Mouse (Mus musculus) forebrain, embryonic 16.5 days (tissue): ENCODE data around the gene Tmem72. TPM values are rescaled to one million over a fixed set of nuclear protein-coding genes. Genes with fewer than 3 reads are reported as not detected.
A peak's percentile ranks its signal among the peaks of the same experiment; 100 is the strongest.

Source experiments
- ATAC-seq: fragments of 200-750 bp; cut with Nextera tagmentation; 2 replicates; pipeline ENCODE4 v1.8.0; 2017; ENCODE audit warnings: mild to moderate bottlenecking, moderate library complexity
- H3K27ac ChIP-seq: fragments of 300-500 bp; sonication (generic); 2 replicates; pipeline ENCODE4 v1.5.1; 2014; ENCODE audit warnings: low read length, control low read depth
- H3K27me3 ChIP-seq: fragments of 300-500 bp; sonication (generic); replicated peaks from 2 replicates; pipeline ENCODE4 v1.6.1; 2014; ENCODE audit warnings: low read length; ENCODE audit not compliant: control insufficient read depth, insufficient read depth
- H3K36me3 ChIP-seq: fragments of 300-500 bp; sonication (generic); 2 replicates; pipeline ENCODE4 v1.6.1; 2014; ENCODE audit not compliant: control insufficient read depth, insufficient read depth
- H3K4me1 ChIP-seq: fragments of 300-500 bp; sonication (generic); replicated peaks from 2 replicates; pipeline ENCODE4 v1.6.1; 2014; ENCODE audit warnings: low read length; ENCODE audit not compliant: control insufficient read depth, insufficient read depth
- H3K4me2 ChIP-seq: fragments of 300-500 bp; sonication (generic); 2 replicates; pipeline ENCODE4 v1.6.1; 2014; ENCODE audit warnings: mild to moderate bottlenecking, low read length, control low read depth
- H3K4me3 ChIP-seq: fragments of 300-500 bp; sonication (generic); replicated peaks from 2 replicates; pipeline ENCODE4 v1.5.1; 2014; ENCODE audit warnings: mild to moderate bottlenecking, low read length, control low read depth
- H3K9ac ChIP-seq: fragments of 300-500 bp; sonication (generic); replicated peaks from 2 replicates; pipeline ENCODE4 v1.6.1; 2014; ENCODE audit warnings: low read depth, low read length, control low read depth
- H3K9me3 ChIP-seq: fragments of 300-500 bp; sonication (generic); 2 replicates; pipeline ENCODE4 v1.6.1; 2016; ENCODE audit warnings: low read length; ENCODE audit not compliant: control insufficient read depth
- WGBS: fragments of 180-500 bp; shearing (Covaris S2); extraction: QIAGEN DNeasy Blood & Tissue Kit; methylation state at CpG from one replicate; pipeline ENCODE4 v1.1.7; 2014; 5-methylcytosine and 5-hydroxymethylcytosine counted together
- polyA plus RNA-seq: library from polyadenylated mRNA; unstranded; fragments of >200 nt; fragmentation: Nextera tagmentation; extraction: Ambion mirVana; gene quantifications from 2 replicates; pipeline ENCODE4 v1.2.1, GENCODE M21; 2015

Tmem72 gene
- polyA plus RNA-seq, 1 experiment from 2014 or later, result 1.4 TPM

DNA sequence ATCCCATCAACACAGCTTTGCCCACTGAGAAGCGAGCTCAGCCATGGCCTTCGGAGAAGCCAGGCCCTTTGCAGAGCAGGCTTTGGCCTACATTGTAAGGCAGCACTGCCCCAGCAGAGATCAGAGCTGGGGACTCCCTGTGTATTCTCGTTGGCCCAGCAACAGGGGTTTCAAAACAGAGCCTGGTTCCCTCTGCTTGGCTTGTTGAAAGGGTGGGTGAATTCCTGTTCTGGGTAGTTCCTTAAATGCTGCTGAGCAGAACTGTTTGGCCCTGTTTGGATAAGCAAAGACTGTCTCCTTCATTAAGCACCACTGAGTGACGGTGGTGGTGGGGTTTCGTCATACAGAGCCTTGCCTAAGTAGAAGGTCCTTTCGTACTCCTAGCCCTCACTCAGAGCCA, 52.7 kb downstream of the Tmem72 start:
- Histone ChIP-seq H3K4me1 (peaks cover 7% of the 10 kb centered on the region), H3K4me3 (no peak overlapping the region), H3K9me3 (no peaks in the 10 kb centered on the region), H3K9ac (no peak overlapping the region), H3K4me2 (no peak overlapping the region), H3K27ac (no peak overlapping the region), H3K36me3 (no peaks in the 10 kb centered on the region), H3K27me3 (no peaks in the 10 kb centered on the region)
- 78% methylated on average over 6 of the region's 6 CpGs for WGBS
- ATAC-seq, result no peak

DNA sequence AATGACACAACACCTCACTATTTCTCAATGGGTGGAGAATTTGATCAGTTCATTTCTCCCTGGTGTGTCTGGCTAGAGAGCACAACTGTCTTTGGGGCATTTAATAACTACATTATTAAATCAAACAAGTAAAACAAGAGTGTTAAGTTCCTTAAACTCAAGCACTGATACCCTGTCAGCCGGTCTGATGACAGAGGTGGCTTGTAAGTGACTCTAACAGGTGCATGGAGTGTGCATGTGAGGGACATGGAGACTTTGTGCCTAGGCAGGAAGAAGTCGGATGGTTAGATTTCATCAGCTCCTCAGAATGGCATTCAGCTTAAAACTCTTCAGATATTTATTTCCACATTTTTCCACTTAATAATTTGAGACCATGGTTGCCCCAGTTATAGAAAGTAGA, 53.3 kb downstream of the Tmem72 start:
- Histone ChIP-seq H3K4me3 (no peak overlapping the region), H3K9me3 (no peaks in the 10 kb centered on the region), H3K27me3 (no peaks in the 10 kb centered on the region), H3K9ac (no peak overlapping the region), H3K36me3 (no peaks in the 10 kb centered on the region), H3K27ac (no peak overlapping the region), H3K4me1 (peaks cover 7% of the 10 kb centered on the region), H3K4me2 (no peak overlapping the region)
- 85% methylated on average over 2 of the region's 2 CpGs for WGBS
- ATAC-seq, result no peak

DNA sequence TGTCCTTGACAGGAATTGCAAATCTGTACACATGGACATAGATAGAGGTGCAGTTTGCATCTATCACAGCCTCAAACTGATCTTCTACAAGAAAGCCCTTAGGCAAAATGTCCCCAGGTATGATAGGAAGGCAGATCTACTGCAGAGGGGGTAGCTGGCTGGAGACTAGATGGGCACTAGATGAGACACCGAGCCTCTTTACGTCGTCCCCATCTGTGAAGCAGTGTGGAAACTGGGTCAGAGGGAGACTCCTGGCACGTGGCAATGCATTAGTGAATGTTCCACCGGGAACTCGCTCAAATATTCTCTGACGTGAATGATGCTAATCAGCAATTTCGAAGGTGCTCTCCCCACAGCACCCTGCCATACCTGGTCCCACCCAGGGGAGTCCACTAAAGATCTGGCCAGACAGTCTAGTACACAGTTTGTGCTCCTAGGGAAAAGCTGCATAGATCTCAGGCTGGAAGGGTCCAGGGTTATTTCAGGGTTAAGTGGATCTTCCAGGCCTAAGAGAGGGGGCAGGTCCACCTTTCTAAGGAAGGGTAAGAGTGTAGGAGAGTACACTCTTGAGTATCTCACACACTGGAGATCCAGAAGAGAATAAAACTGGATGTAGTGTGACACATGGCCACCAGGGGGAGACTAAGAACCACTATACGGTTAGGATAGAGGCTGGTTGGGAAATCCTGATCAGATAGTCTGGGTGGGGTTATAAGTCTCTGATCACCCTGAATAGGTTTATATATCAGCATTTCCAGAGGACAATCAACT, 62.8 kb downstream of the Tmem72 start:
- ATAC-seq, result peak; percentile 87
- WGBS, result 64% methylated on average over 9 of the region's 9 CpGs

DNA sequence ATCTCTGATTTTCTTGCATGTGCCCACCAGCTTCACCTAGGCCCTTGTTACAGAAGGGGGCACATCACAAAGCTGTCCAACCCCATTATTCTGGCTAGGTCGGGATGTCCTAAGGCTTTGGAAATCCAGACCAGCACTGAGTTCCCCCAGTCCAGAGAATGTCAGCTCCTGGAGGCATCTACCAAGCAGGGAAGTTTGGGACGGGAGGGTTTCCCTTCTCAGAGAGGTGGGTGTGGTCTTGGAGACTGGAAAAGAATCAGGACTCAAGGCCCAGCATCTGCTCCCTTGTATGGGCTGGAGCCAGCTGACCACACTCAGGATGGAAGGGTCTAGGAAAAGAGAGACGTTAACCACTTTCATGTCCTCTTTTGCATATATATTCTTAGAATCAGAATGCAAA, 63.5 kb downstream of the Tmem72 start:
- ATAC-seq, result no peak
- Histone ChIP-seq H3K9me3 (no peaks in the 10 kb centered on the region), H3K27ac (no peak overlapping the region), H3K27me3 (no peaks in the 10 kb centered on the region), H3K4me3 (no peak overlapping the region), H3K9ac (no peak overlapping the region), H3K36me3 (no peaks in the 10 kb centered on the region), H3K4me2 (no peak overlapping the region), H3K4me1 (no peaks in the 10 kb centered on the region)
- WGBS, result 79% methylated on average over 3 of the region's 3 CpGs

More for the DNA sequence above, 62.8 kb downstream of the Tmem72 start:
- H3K27me3 ChIP-seq, result no peaks in the 10 kb centered on the region
- no peak overlapping the region for H3K27ac ChIP-seq
- H3K4me3 ChIP-seq, result no peak overlapping the region
- no peaks in the 10 kb centered on the region for H3K9me3 ChIP-seq
- H3K4me2 ChIP-seq, result no peak overlapping the region
- no peak overlapping the region for H3K9ac ChIP-seq
- no peaks in the 10 kb centered on the region for H3K4me1 ChIP-seq
- no peaks in the 10 kb centered on the region for H3K36me3 ChIP-seq

DNA sequence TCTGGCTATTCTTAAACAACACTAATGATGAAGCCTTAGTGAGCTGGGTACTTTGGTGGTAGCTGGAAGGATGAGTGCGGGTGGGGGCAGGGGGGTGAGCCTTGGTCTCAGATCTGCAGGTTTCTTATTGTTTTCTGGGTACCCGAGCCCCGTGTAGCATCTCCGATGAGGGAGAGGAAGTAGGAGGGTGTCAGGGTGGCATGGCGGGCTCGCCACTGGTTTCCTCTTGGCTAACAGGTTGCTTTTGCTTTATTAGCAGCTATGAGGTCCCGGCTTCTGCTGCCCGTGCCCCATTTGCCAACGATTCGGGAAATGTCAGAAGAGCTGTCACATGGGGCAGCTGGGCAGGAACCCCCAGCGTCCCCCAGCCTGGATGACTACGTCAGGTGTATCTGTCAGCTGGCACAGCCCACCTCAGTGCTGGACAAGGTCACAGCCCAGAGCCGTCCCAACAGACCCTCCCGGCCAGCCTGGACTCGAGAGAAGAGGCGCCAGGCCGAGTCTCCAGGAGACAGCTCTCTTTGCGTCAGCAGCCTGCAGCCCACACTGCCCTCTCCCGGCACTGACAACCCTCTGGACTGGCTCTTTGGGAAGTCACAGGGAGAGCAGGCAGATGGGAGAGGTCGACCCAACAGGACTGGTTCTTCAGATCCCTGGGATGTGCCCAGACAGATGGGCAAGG, 65.1 kb downstream of the Tmem72 start:
- H3K27me3 ChIP-seq, result no peaks in the 10 kb centered on the region
- no peak overlapping the region for H3K4me2 ChIP-seq
- H3K36me3 ChIP-seq, result no peaks in the 10 kb centered on the region
- no peak overlapping the region for H3K4me3 ChIP-seq
- no peaks in the 10 kb centered on the region for H3K4me1 ChIP-seq
- WGBS, result 85% methylated on average over 20 of the region's 20 CpGs
- no peaks in the 10 kb centered on the region for H3K9me3 ChIP-seq
- no peak for ATAC-seq
- H3K27ac ChIP-seq, result no peak overlapping the region
- no peak overlapping the region for H3K9ac ChIP-seq

DNA sequence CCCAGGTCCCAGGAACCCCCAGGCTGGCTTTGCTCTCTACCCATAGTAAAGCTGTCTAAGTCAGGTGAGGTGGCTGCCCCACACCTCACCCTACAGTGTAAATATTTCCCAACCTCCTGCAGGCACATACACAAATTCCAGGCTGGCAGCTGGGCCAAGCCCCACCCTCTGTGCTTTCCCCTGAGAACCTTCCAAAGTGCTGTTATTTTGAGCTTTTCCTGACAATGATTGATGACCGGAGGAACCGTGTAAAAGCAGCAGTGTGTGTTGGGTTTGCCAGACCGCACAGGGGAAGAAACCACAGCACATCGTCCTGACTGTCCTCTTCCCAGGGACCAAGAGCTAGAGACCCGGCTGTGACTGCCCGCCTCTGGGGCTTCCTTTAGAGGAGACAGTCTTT, 66.3 kb downstream of the Tmem72 start, which contains the start of gene Depp1:
Depp1 (plus strand) TSS at position 204 of the 400 bp plus-strand sequence.
- Histone ChIP-seq H3K4me1 (no peaks in the 10 kb centered on the region), H3K9me3 (no peaks in the 10 kb centered on the region), H3K27me3 (no peaks in the 10 kb centered on the region), H3K4me3 (no peak within 1 kb of the TSS), H3K4me2 (no peak within 1 kb of the TSS), H3K27ac (no peak within 1 kb of the TSS), H3K36me3 (no peaks in the 10 kb centered on the region), H3K9ac (no peak within 1 kb of the TSS)
- ATAC-seq, result no peak
- 75% methylated on average over 6 of the region's 6 CpGs for WGBS

DNA sequence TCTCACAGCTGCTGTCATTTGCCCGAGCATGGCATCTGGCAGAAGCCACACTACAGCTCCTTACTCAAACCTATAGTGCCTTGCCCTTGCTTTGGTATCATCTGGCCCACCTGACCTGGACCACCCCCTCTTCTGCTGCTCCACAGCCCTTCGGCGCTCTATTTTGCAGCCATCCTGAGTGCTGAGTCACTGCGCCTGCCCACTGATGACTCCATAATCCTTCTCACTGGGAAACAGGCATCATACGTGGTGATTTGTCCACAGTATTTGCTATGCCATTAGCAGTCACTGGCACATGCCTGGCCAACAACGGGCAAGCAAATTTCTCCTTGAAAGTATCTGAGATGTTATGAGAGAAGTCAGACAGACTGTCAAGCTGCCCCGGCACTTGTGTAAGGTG, 66.9 kb downstream of the Tmem72 start:
- Histone ChIP-seq H3K4me3 (no peak overlapping the region), H3K4me2 (no peak overlapping the region), H3K27me3 (no peaks in the 10 kb centered on the region), H3K36me3 (no peaks in the 10 kb centered on the region), H3K9ac (no peak overlapping the region), H3K27ac (no peak overlapping the region), H3K4me1 (no peaks in the 10 kb centered on the region), H3K9me3 (no peaks in the 10 kb centered on the region)
- no peak for ATAC-seq
- WGBS, result 94% methylated on average over 7 of the region's 7 CpGs

DNA sequence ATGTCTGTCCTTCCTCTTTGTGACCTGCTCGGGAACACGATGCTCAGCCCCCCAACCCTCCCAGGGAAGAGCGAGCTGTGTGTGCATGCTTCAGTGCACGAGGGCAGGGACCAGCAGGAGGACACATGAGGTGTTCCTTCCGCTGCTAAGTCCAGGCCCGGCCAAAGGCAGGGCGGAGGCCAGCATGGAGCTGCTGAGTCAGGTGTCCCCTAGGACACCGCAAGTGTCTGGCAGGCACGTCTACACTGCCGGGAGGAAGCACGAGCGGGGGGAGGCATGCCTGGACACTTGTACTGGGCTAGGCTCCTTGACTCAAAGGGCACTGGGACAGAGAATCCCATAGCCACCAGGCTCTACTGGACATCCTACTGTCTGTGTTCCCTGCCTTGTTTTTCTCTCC, 69.0 kb downstream of the Tmem72 start:
- H3K9me3 ChIP-seq, result no peaks in the 10 kb centered on the region
- WGBS, result 83% methylated on average over 12 of the region's 12 CpGs
- no peak overlapping the region for H3K27ac ChIP-seq
- H3K4me2 ChIP-seq, result no peak overlapping the region
- no peaks in the 10 kb centered on the region for H3K27me3 ChIP-seq
- no peak overlapping the region for H3K4me3 ChIP-seq
- no peaks in the 10 kb centered on the region for H3K36me3 ChIP-seq
- ATAC-seq, result no peak
- no peak overlapping the region for H3K9ac ChIP-seq
- no peaks in the 10 kb centered on the region for H3K4me1 ChIP-seq

DNA sequence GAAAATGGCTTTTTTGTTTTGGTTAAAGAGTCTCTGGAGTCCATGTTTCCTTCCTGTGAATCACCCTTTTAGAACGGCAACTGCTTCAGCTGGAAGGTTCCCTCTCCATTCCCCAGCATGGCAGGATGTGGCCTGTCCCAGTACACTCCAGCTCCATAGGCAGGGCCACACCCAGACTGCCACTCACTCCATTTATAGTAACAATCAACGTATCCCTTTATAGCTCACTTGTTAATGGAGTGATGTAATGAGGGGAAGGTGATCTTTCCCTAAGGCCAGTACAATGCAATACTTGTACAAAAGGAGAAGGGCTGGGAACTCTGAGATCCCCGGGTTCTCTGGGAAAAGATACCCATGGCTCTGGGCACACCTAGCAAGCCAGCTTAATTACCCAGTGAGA, 72.4 kb downstream of the Tmem72 start:
- ATAC-seq, result no peak

More for the DNA sequence above, 72.4 kb downstream of the Tmem72 start:
- H3K36me3 ChIP-seq, result no peaks in the 10 kb centered on the region
- no peak overlapping the region for H3K4me3 ChIP-seq
- H3K27ac ChIP-seq, result no peak overlapping the region
- no peaks in the 10 kb centered on the region for H3K9me3 ChIP-seq
- H3K9ac ChIP-seq, result no peak overlapping the region
- WGBS, result 58% methylated on average over 3 of the region's 3 CpGs
- no peaks in the 10 kb centered on the region for H3K4me1 ChIP-seq
- H3K4me2 ChIP-seq, result no peak overlapping the region
- no peaks in the 10 kb centered on the region for H3K27me3 ChIP-seq
